Mouse (Mus musculus): ENCODE data around the gene Mob4. TPM values are rescaled to one million over a fixed set of nuclear protein-coding genes. Genes with fewer than 3 reads are reported as not detected.
A peak's percentile ranks its signal among the peaks of the same experiment; 100 is the strongest.

Gene Mob4
- polyA plus RNA-seq, 1 experiment from 2014 or later: 189 TPM

DNA sequence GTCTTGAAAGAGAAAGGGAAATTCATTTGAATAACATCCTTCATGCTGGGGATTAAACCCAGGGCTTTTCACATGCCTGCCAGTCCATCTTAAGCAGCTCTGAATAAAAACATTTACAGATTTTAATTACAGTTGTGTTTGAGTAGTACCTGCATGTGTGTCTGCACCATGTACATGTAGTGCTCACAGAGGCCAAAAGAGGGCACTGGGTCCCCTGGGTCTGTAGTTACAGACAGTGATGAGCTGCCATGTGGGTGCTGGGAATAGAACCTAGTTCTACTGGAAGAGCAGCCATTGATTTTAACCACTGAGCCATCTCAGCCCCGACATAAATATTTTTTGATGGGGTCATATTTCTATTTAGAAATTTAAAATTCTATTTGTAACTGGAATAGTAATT lies 4.8 kb downstream of the Mob4 start:
- WGBS: 100% methylated on average over 1 of the region's 1 CpGs
- no peaks in the 10 kb centered on the region for H3K27me3 ChIP-seq
- no peak overlapping the region for H3K4me3 ChIP-seq (replicated peaks)

GRCm38 (mm10) chr1:55144338-55144737 lies 13.3 kb downstream of the Mob4 start:
- no peak for ATAC-seq
- no peak overlapping the region for H3K9ac ChIP-seq (replicated peaks)
- H3K27ac ChIP-seq: no peak overlapping the region
- H3K4me3 ChIP-seq (replicated peaks): no peak overlapping the region
- WGBS: 96% methylated on average over 4 of the region's 4 CpGs
- H3K4me1 ChIP-seq (replicated peaks): no peaks in the 10 kb centered on the region
- H3K9me3 ChIP-seq: no peaks in the 10 kb centered on the region
- peaks cover 43% of the 10 kb centered on the region for H3K36me3 ChIP-seq
- H3K4me2 ChIP-seq (replicated peaks): no peak overlapping the region
- no peaks in the 10 kb centered on the region for H3K27me3 ChIP-seq

More for the DNA sequence above, 4.8 kb downstream of the Mob4 start:
- no peak for ATAC-seq
- Histone ChIP-seq H3K4me1 (replicated peaks) (peaks cover 28% of the 10 kb centered on the region), H3K27ac (no peak overlapping the region), H3K9me3 (no peaks in the 10 kb centered on the region), H3K36me3 (peaks cover 20% of the 10 kb centered on the region), H3K9ac (replicated peaks) (no peak overlapping the region), H3K4me2 (replicated peaks) (no peak overlapping the region)

GRCm38 (mm10) chr1:55145556-55145955 lies 14.5 kb downstream of the Mob4 start:
- H3K27me3 ChIP-seq: no peaks in the 10 kb centered on the region
- H3K4me1 ChIP-seq (replicated peaks): no peaks in the 10 kb centered on the region
- no peak overlapping the region for H3K9ac ChIP-seq (replicated peaks)
- no peak overlapping the region for H3K4me3 ChIP-seq (replicated peaks)
- H3K4me2 ChIP-seq (replicated peaks): no peak overlapping the region
- H3K36me3 ChIP-seq: peaks cover 44% of the 10 kb centered on the region
- no peak for ATAC-seq
- H3K27ac ChIP-seq: no peak overlapping the region
- 96% methylated on average over 7 of the region's 7 CpGs for WGBS
- no peaks in the 10 kb centered on the region for H3K9me3 ChIP-seq

DNA sequence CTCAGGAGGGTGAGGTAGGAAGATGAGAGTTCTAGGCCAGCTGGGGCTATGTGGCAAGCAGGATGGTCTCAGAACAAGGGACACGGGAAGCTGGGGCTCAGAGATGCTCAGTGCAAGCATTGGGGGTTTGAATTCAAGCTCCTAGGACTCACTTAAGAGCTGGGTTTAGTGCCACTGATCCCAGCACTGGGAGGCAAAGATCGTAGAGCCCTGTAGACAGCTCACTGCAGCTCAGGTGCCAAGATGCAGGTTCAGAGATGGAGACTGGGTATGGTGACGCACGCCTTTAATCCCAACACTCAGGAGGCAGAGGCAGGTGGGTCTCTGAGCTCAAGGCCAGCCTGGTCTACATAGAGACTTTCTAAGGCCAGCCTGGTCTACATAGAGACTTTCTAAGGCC lies 26.3 kb downstream of the Mob4 start:
- H3K4me2 ChIP-seq (replicated peaks): no peak overlapping the region
- peaks cover 43% of the 10 kb centered on the region for H3K36me3 ChIP-seq

GRCm38 (mm10) chr1:55158211-55158610 lies 27.2 kb downstream of the Mob4 start:
- Histone ChIP-seq H3K27me3 (no peaks in the 10 kb centered on the region), H3K36me3 (peaks cover 41% of the 10 kb centered on the region), H3K9me3 (no peaks in the 10 kb centered on the region), H3K27ac (no peak overlapping the region), H3K9ac (replicated peaks) (no peak overlapping the region), H3K4me3 (replicated peaks) (no peak overlapping the region), H3K4me1 (replicated peaks) (no peaks in the 10 kb centered on the region), H3K4me2 (replicated peaks) (no peak overlapping the region)
- WGBS: 92% methylated on average over 3 of the region's 3 CpGs
- ATAC-seq: no peak

More for the DNA sequence above, 26.3 kb downstream of the Mob4 start:
- Histone ChIP-seq H3K4me3 (replicated peaks) (no peak overlapping the region), H3K27ac (no peak overlapping the region), H3K9ac (replicated peaks) (no peak overlapping the region), H3K27me3 (no peaks in the 10 kb centered on the region), H3K4me1 (replicated peaks) (no peaks in the 10 kb centered on the region), H3K9me3 (no peaks in the 10 kb centered on the region)
- no peak for ATAC-seq
- 99% methylated on average over 4 of the region's 4 CpGs for WGBS

- Histone ChIP-seq H3K4me3 (replicated peaks) (no peak overlapping the region), H3K4me2 (replicated peaks) (no peak overlapping the region), H3K27ac (no peak overlapping the region), H3K27me3 (no peaks in the 10 kb centered on the region), H3K9ac (replicated peaks) (no peak overlapping the region), H3K36me3 (peaks cover 39% of the 10 kb centered on the region), H3K4me1 (replicated peaks) (no peaks in the 10 kb centered on the region), H3K9me3 (no peaks in the 10 kb centered on the region)
- ATAC-seq: no peak
- WGBS: 91% methylated on average over 8 of the region's 8 CpGs
Measured at GRCm38 (mm10) chr1:55158821-55159220, 27.8 kb downstream of the Mob4 start.

GRCm38 (mm10) chr1:55160218-55160617 lies 29.2 kb downstream of the Mob4 start:
- Histone ChIP-seq H3K27ac (no peak overlapping the region), H3K36me3 (peaks cover 34% of the 10 kb centered on the region), H3K9me3 (no peaks in the 10 kb centered on the region), H3K27me3 (no peaks in the 10 kb centered on the region), H3K4me3 (replicated peaks) (no peak overlapping the region), H3K4me1 (replicated peaks) (no peaks in the 10 kb centered on the region), H3K4me2 (replicated peaks) (no peak overlapping the region), H3K9ac (replicated peaks) (no peak overlapping the region)
- 93% methylated on average over 3 of the region's 3 CpGs for WGBS
- no peak for ATAC-seq

DNA sequence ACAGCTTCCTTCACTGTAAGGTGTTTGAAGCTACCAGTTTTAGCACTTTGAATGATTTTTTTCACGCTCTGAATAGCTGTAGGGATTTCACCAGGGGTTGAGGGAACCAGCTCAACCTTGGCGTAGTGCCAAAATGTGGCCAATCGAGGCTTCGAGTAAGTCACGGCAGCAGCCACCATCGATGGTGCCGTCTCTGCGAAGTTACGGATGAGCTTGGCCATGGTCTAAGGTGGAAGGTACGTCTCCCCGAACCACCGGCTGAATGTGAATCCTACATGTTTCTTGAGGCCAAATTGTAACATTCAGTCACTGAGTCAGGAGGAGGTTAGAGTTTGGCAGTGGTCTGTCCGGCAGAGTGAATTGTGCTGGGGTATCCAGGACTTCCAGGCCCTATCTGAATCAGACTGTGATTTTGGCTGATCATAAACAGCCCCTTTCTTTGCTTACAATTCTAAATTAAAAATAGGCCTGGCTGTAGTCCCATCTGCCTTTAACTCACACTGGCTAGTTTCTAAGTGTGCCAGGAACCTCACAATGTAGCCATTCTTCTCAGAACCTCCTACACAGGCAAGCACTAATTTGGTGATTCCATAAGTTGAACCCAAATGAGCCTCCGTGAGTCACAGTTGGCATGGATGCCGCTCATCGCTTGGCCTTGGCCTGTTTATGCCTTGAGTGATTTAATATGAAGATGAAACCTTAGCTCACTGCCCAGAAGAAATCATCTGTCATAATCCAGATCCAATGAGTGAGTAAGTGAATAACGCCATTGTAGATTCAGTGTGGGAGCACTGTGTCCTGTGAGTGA lies 30.0 kb downstream of the Mob4 start:
- H3K4me3 ChIP-seq (replicated peaks): no peak overlapping the region
- no peak overlapping the region for H3K27ac ChIP-seq
- no peaks in the 10 kb centered on the region for H3K27me3 ChIP-seq
- no peaks in the 10 kb centered on the region for H3K9me3 ChIP-seq
- peaks cover 26% of the 10 kb centered on the region for H3K36me3 ChIP-seq
- no peaks in the 10 kb centered on the region for H3K4me1 ChIP-seq (replicated peaks)
- H3K4me2 ChIP-seq (replicated peaks): no peak overlapping the region
- 93% methylated on average over 17 of the region's 17 CpGs for WGBS
- H3K9ac ChIP-seq (replicated peaks): no peak overlapping the region
- ATAC-seq: 0 out of 2 replicates have a peak, but pooled peaks have one; percentile 29

- H3K27me3 ChIP-seq: no peaks in the 10 kb centered on the region
- no peaks in the 10 kb centered on the region for H3K4me1 ChIP-seq (replicated peaks)
- no peak overlapping the region for H3K27ac ChIP-seq
- no peaks in the 10 kb centered on the region for H3K9me3 ChIP-seq
- H3K36me3 ChIP-seq: peaks cover 18% of the 10 kb centered on the region
- WGBS: 70% methylated on average over 7 of the region's 7 CpGs
- H3K4me3 ChIP-seq (replicated peaks): no peak overlapping the region
- H3K4me2 ChIP-seq (replicated peaks): no peak overlapping the region
- no peak overlapping the region for H3K9ac ChIP-seq (replicated peaks)
- 0 out of 2 replicates have a peak, but pooled peaks have one; percentile 21 for ATAC-seq
Measured at GRCm38 (mm10) chr1:55161895-55162294, 30.9 kb downstream of the Mob4 start.

DNA sequence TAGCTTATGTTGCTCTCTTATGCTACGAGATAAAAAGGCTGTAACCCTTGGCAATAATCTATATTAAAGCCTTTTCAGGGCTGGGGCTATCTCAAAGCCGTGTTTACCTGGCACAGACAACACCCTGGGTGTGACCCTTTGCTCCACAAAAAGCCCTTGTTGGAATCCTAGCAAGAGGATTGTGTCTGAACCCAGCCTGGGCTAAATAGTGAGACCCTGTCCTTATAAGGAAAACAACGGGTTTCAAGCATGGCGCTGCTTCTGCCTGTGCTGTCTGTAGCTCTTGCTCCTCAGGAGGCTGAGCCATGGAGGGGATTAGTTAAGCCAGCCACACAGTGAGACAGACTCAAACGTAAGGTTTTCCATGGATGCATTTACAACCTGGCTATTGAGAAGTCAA lies 31.8 kb downstream of the Mob4 start:
- H3K9ac ChIP-seq (replicated peaks): no peak overlapping the region
- ATAC-seq: no peak
- H3K4me3 ChIP-seq (replicated peaks): no peak overlapping the region
- H3K9me3 ChIP-seq: no peaks in the 10 kb centered on the region
- WGBS: 56% methylated on average over 5 of the region's 5 CpGs
- no peaks in the 10 kb centered on the region for H3K27me3 ChIP-seq
- no peak overlapping the region for H3K4me2 ChIP-seq (replicated peaks)
- no peaks in the 10 kb centered on the region for H3K4me1 ChIP-seq (replicated peaks)
- H3K36me3 ChIP-seq: peaks cover 9% of the 10 kb centered on the region
- H3K27ac ChIP-seq: no peak overlapping the region

DNA sequence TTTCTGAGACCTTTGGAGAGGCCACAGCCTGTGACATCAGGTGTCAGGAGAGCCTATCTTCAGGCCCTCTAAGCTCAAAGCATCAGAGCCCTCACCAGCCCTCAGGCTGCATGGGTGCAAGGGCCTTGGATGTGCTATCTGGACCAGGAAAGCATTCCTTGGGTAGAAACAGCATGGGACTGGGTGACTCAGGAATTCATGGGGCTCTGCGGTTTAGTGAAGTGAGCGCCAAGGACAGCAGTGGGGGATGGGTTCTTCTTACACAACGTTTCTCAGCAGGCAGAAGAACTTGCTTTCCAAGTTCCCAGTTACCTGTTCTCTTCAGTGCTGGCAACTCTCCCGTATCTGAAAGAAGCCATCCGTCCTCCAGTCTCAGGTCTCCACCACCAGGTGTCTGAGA lies 33.0 kb downstream of the Mob4 start:
- H3K36me3 ChIP-seq: peaks cover 5% of the 10 kb centered on the region; the same call in 1 of the 2 replicates
- H3K4me3 ChIP-seq (replicated peaks): no peak overlapping the region
- no peak overlapping the region for H3K27ac ChIP-seq
- H3K27me3 ChIP-seq: no peaks in the 10 kb centered on the region
- H3K9me3 ChIP-seq: no peaks in the 10 kb centered on the region
- WGBS: 62% methylated on average over 5 of the region's 5 CpGs
- H3K4me2 ChIP-seq (replicated peaks): no peak overlapping the region
- no peaks in the 10 kb centered on the region for H3K4me1 ChIP-seq (replicated peaks)
- H3K9ac ChIP-seq (replicated peaks): no peak overlapping the region
- no peak for ATAC-seq

DNA sequence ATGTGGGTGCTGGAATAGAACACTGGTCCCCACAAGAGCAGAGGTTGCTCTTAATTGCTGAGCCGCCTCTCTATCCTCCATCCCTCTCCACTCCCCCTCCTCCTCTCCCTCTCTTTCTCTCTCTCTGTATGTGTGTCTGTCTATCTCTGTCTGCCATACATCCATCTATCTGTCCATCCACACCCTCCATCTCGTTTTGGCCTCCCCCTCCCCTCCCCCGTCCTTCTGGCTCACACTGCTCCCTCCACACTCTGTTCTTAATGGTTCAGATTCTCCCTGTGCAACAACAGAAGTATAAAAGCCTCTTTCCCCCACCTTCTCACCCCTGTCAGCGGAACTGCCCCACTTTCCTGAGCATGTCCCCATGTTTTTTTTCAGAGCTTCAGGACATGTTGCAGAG lies 36.5 kb downstream of the Mob4 start:
- 0 out of 2 replicates have a peak, but pooled peaks cover 9% of the 10 kb centered on the region for H3K36me3 ChIP-seq
- no peak overlapping the region for H3K4me2 ChIP-seq (replicated peaks)
- no peak overlapping the region for H3K9ac ChIP-seq (replicated peaks)
- H3K4me1 ChIP-seq (replicated peaks): no peaks in the 10 kb centered on the region
- no peak overlapping the region for H3K27ac ChIP-seq
- no peak for ATAC-seq
- H3K4me3 ChIP-seq (replicated peaks): no peak overlapping the region
- H3K27me3 ChIP-seq: no peaks in the 10 kb centered on the region
- 85% methylated on average over 4 of the region's 4 CpGs for WGBS
- no peaks in the 10 kb centered on the region for H3K9me3 ChIP-seq

DNA sequence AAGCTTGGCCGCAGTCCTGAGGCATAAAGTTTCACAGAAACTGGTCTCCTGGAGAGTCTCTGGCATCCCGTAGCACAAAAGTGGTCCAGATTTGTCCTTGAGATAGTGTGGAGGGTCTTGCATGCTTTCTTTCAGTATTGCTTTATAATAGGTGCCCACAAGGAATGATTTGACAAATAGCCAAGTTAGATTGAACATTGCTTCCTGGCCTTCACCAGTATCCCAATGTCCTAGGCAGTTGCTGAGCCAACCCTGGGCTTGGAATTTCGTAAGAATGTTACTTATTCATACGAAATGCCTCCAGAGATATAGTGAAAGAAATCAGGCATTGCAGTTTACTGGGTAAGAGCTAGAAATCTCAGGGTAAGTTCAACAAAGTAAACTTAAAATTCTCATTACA lies 37.6 kb downstream of the Mob4 start:
- H3K9me3 ChIP-seq: no peaks in the 10 kb centered on the region
- no peak overlapping the region for H3K27ac ChIP-seq
- H3K4me2 ChIP-seq (replicated peaks): no peak overlapping the region
- H3K27me3 ChIP-seq: no peaks in the 10 kb centered on the region
- 95% methylated on average over 4 of the region's 4 CpGs for WGBS
- H3K36me3 ChIP-seq: 0 out of 2 replicates have a peak, but pooled peaks cover 9% of the 10 kb centered on the region
- no peak for ATAC-seq
- no peaks in the 10 kb centered on the region for H3K4me1 ChIP-seq (replicated peaks)
- no peak overlapping the region for H3K9ac ChIP-seq (replicated peaks)
- no peak overlapping the region for H3K4me3 ChIP-seq (replicated peaks)

Measured in midbrain, embryonic 13.5 days (tissue).